15 mouse cellular contexts compared by ENCODE assay signal in genomic region chr7:29503616-29504015, GRCm38 (mm10). TPM values are rescaled to one million over a fixed set of nuclear protein-coding genes. Genes with fewer than 3 reads are reported as not detected.
DNase-seq lines count a peak whose midpoint lies in the region; ATAC-seq and TF ChIP-seq lines count a peak whose summit lies in the region.
"Had no signal": no experiment of that assay in that cellular context is flagged by ENCODE, and none has a peak within 500 bp of the region (broad histone marks: within the 10 kb centered on the region; RNA-seq: fewer than 3 reads in every experiment).

No protein-coding gene starts in this region.

- WGBS in liver, adult 2 months: 75% methylated on average over 6 of the region's 6 CpGs
- WGBS in intestine, postnatal 0 days: 38% methylated on average over 6 of the region's 6 CpGs
- WGBS in kidney, embryonic 16.5 days: 36% methylated on average over 6 of the region's 6 CpGs
- 23% methylated on average over 6 of the region's 6 CpGs for WGBS in limb, embryonic 15.5 days

- H3K79me2 ChIP-seq in liver, adult 2 months (ENCODE audit: control insufficient read depth, insufficient read depth, low read length): peaks cover 17% of the 10 kb centered on the region

- H3K4me2 ChIP-seq in intestine, postnatal 0 days (replicated peaks; ENCODE audit: low read depth): peak overlapping the region; percentile 69
- H3K4me2 ChIP-seq in kidney, embryonic 16.5 days (replicated peaks; ENCODE audit: low read depth, low read length): 0 out of 2 replicates have a peak overlapping the region, but pooled peaks have one; percentile 20
- no peak overlapping the region for H3K4me2 ChIP-seq in limb, embryonic 15.5 days
- H3K4me2 ChIP-seq: embryonic facial prominence, embryonic 13.5 days; heart, embryonic 13.5 days; neural tube, embryonic 13.5 days had no signal

- TF ChIP-seq POLR2A in liver, adult 2 months (IDR thresholded peaks at IDR 0.05; ENCODE audit: extremely low read depth, insufficient read depth, low read length): no peak

- no peaks in the 10 kb centered on the region for H3K27me3 ChIP-seq in liver, adult 2 months (ENCODE audit: control insufficient read depth, insufficient read depth, low read length)
- no peaks in the 10 kb centered on the region for H3K27me3 ChIP-seq in intestine, postnatal 0 days (replicated peaks; ENCODE audit: control insufficient read depth, insufficient read depth, low read length)
- H3K27me3 ChIP-seq in kidney, embryonic 16.5 days (ENCODE audit: insufficient read depth, low read length): no peaks in the 10 kb centered on the region
- H3K27me3 ChIP-seq in limb, embryonic 15.5 days: no peaks in the 10 kb centered on the region
- H3K27me3 ChIP-seq: embryonic facial prominence, embryonic 13.5 days; neural tube, embryonic 13.5 days had no signal

- H3K9me3 ChIP-seq in intestine, postnatal 0 days (ENCODE audit: control insufficient read depth): no peaks in the 10 kb centered on the region
- H3K9me3 ChIP-seq in kidney, embryonic 16.5 days (ENCODE audit: low read length): no peaks in the 10 kb centered on the region
- H3K9me3 ChIP-seq in limb, embryonic 15.5 days: no peaks in the 10 kb centered on the region
- H3K9me3 ChIP-seq: embryonic facial prominence, embryonic 13.5 days; heart, embryonic 13.5 days; neural tube, embryonic 13.5 days had no signal

- TF ChIP-seq CTCF in liver, adult 2 months (IDR thresholded peaks at IDR 0.05; ENCODE audit: low read depth, low read length): no peak
- TF ChIP-seq CTCF in intestine, postnatal 0 days (IDR thresholded peaks at IDR 0.05; ENCODE audit: low read depth): no peak

- peaks cover 7% of the 10 kb centered on the region for H3K4me1 ChIP-seq in liver, adult 2 months (ENCODE audit: control insufficient read depth, insufficient read depth, low read length)
- H3K4me1 ChIP-seq in intestine, postnatal 0 days (replicated peaks; ENCODE audit: control insufficient read depth, insufficient read depth, low read length): peaks cover 3% of the 10 kb centered on the region; the same call in 1 of the 2 replicates
- H3K4me1 ChIP-seq in kidney, embryonic 16.5 days (ENCODE audit: insufficient read depth, low read length): peaks cover 35% of the 10 kb centered on the region
- H3K4me1 ChIP-seq in limb, embryonic 15.5 days: peaks cover 40% of the 10 kb centered on the region

- H3K27ac ChIP-seq in liver, adult 2 months (replicated peaks; ENCODE audit: insufficient read depth, low read depth, low read length): no peak overlapping the region
- peak overlapping the region; percentile 95; the same call in 1 of the 2 replicates for H3K27ac ChIP-seq in intestine, postnatal 0 days (ENCODE audit: low read depth, low read length)
- H3K27ac ChIP-seq in kidney, embryonic 16.5 days (ENCODE audit: low read length): peak overlapping the region; percentile 88; the same call in 1 of the 2 replicates
- 0 out of 2 replicates have a peak overlapping the region, but pooled peaks have one; percentile 18 for H3K27ac ChIP-seq in limb, embryonic 15.5 days
- H3K27ac ChIP-seq: embryonic facial prominence, embryonic 13.5 days; heart, embryonic 13.5 days; neural tube, embryonic 13.5 days had no signal

- no peak overlapping the region for H3K9ac ChIP-seq in liver, adult 2 months (ENCODE audit: low read depth, low read length)
- H3K9ac ChIP-seq in intestine, postnatal 0 days (ENCODE audit: low read depth, low read length): peak overlapping the region; percentile 46; the same call in 1 of the 2 replicates
- H3K9ac ChIP-seq in kidney, embryonic 16.5 days (replicated peaks; ENCODE audit: low read length): no peak overlapping the region
- no peak overlapping the region for H3K9ac ChIP-seq in limb, embryonic 15.5 days
- H3K9ac ChIP-seq: embryonic facial prominence, embryonic 13.5 days; heart, embryonic 13.5 days; neural tube, embryonic 13.5 days had no signal

- no peak for ATAC-seq in intestine, postnatal 0 days
- peak; percentile 16; the same call in 1 of the 2 replicates for ATAC-seq in kidney, embryonic 16.5 days (ENCODE audit: low FRiP score, low TSS enrichment)
- ATAC-seq in limb, embryonic 15.5 days (ENCODE audit: insufficient number of reproducible peaks, low FRiP score, low TSS enrichment, low read depth): no peak

- no peak overlapping the region for H3K4me3 ChIP-seq in liver, adult 2 months (ENCODE audit: insufficient read depth, low read depth, low read length)
- peak overlapping the region; percentile 34 for H3K4me3 ChIP-seq in intestine, postnatal 0 days (ENCODE audit: low read depth, low read length)
- H3K4me3 ChIP-seq in kidney, embryonic 16.5 days (ENCODE audit: low read length): no peak overlapping the region
- H3K4me3 ChIP-seq in limb, embryonic 15.5 days: no peak overlapping the region
- H3K4me3 ChIP-seq: embryonic facial prominence, embryonic 13.5 days; heart, embryonic 13.5 days; neural tube, embryonic 13.5 days had no signal

- peak; percentile 9 for DNase-seq in liver, adult 2 months (ENCODE audit: extremely low read depth, low read depth, low spot score)
- no peak for DNase-seq in liver
- DNase-seq in thymus, postnatal 4 days: no peak
- no peak for DNase-seq in thymus, adult 18-20 months
- DNase-seq in right cerebral cortex, postnatal 36 days (ENCODE audit: low spot score in 2 of 2): no peak
- DNase-seq: adrenal gland, adult 2 months; cerebellum, adult 11 months; heart, postnatal 4 days; left cerebral cortex, postnatal 4 days had no signal

- H3K36me3 ChIP-seq in liver, adult 2 months (ENCODE audit: control insufficient read depth, insufficient read depth, low read length): no peaks in the 10 kb centered on the region
- H3K36me3 ChIP-seq in intestine, postnatal 0 days (ENCODE audit: control insufficient read depth, insufficient read depth): 0 out of 2 replicates have a peak, but pooled peaks cover 3% of the 10 kb centered on the region
- no peaks in the 10 kb centered on the region for H3K36me3 ChIP-seq in kidney, embryonic 16.5 days (ENCODE audit: insufficient read depth, low read length)
- no peaks in the 10 kb centered on the region for H3K36me3 ChIP-seq in limb, embryonic 15.5 days
- H3K36me3 ChIP-seq: heart, embryonic 13.5 days; neural tube, embryonic 13.5 days had no signal

RNA-seq across cellular contexts. Expression of gene Sipa1l3, which starts 14.8 kb away (rescaled TPM):
- total RNA-seq in liver, adult 2 months (2014; rRNA removed): 3.1 and 3.8 TPM in 2 replicates
- polyA plus RNA-seq in liver, adult 2 months (2012; rRNA removed): 6.5 and 9.2 TPM in 2 replicates
- 22.0 and 25.6 TPM in 2 replicates for polyA plus RNA-seq in intestine, postnatal 0 days (2015; fragmentation: Nextera tagmentation; extraction: Ambion mirVana)
- polyA plus RNA-seq in kidney, embryonic 16.5 days (2015; fragmentation: Nextera tagmentation; extraction: Ambion mirVana): 15.3 and 15.8 TPM in 2 replicates
- polyA plus RNA-seq in limb, embryonic 15.5 days (2015; fragmentation: Nextera tagmentation; extraction: Ambion mirVana): 19.1 and 20.5 TPM in 2 replicates
